Mouse (Mus musculus) liver, embryonic 16.5 days (tissue): Measurements from ENCODE around the gene Frmd6. TPM values are rescaled to one million over a fixed set of nuclear protein-coding genes. Genes with fewer than 3 reads are reported as not detected.

ENCODE experiments used
- ATAC-seq: fragments of 200-750 bp; cut with Nextera tagmentation; 2 replicates; pipeline ENCODE4 v1.8.0; 2017; ENCODE audit warnings: low read depth, mild to moderate bottlenecking, moderate number of reproducible peaks, moderate library complexity
- H3K27ac ChIP-seq: fragments of 300-500 bp; sonication (generic); 2 replicates; pipeline ENCODE4 v1.5.1; 2014; ENCODE audit warnings: mild to moderate bottlenecking, low read length
- H3K27me3 ChIP-seq: fragments of 300-500 bp; sonication (generic); 2 replicates; pipeline ENCODE4 v1.6.1; 2014; ENCODE audit warnings: low read depth, low read length, mixed read lengths; ENCODE audit not compliant: control insufficient read depth, insufficient read depth
- H3K36me3 ChIP-seq: fragments of 300-500 bp; sonication (generic); 2 replicates; pipeline ENCODE4 v1.6.1; 2014; ENCODE audit warnings: mild to moderate bottlenecking; ENCODE audit not compliant: control insufficient read depth, insufficient read depth
- H3K4me1 ChIP-seq: fragments of 300-500 bp; sonication (generic); 2 replicates; pipeline ENCODE4 v1.6.1; 2014; ENCODE audit warnings: low read depth, low read length, mixed read lengths; ENCODE audit not compliant: control insufficient read depth
- H3K4me2 ChIP-seq: fragments of 300-500 bp; sonication (generic); 2 replicates; pipeline ENCODE4 v1.6.1; 2014; ENCODE audit warnings: low read depth, low read length, mixed read lengths
- H3K4me3 ChIP-seq: fragments of 300-500 bp; sonication (generic); 2 replicates; pipeline ENCODE4 v1.5.1; 2014; ENCODE audit warnings: low read depth, mild to moderate bottlenecking, low read length
- H3K9ac ChIP-seq: fragments of 300-500 bp; sonication (generic); 2 replicates; pipeline ENCODE4 v1.6.1; 2014; ENCODE audit warnings: low read depth, low read length
- H3K9me3 ChIP-seq: fragments of 300-500 bp; sonication (generic); replicated peaks from 2 replicates; pipeline ENCODE4 v1.6.1; 2016; ENCODE audit warnings: low read length; ENCODE audit not compliant: control insufficient read depth
- WGBS: fragments of 180-500 bp; shearing (Covaris S2); extraction: QIAGEN DNeasy Blood & Tissue Kit; methylation state at CpG from one replicate; pipeline ENCODE4 v1.1.7; 2014; ENCODE audit not compliant: insufficient replicate concordance; 5-methylcytosine and 5-hydroxymethylcytosine counted together
- polyA plus RNA-seq: library from polyadenylated mRNA; unstranded; fragments of >200 nt; fragmentation: Nextera tagmentation; extraction: Ambion mirVana; gene quantifications from 2 replicates; pipeline ENCODE4 v1.2.1, GENCODE M21; 2015

The Frmd6 gene
- polyA plus RNA-seq, 1 experiment from 2014 or later: 3.7 TPM

- Histone ChIP-seq H3K4me1 (peaks cover 9% of the 10 kb centered on the region), H3K9me3 (no peaks in the 10 kb centered on the region), H3K36me3 (no peaks in the 10 kb centered on the region), H3K9ac (no peak overlapping the region), H3K4me3 (peak overlapping the region; percentile 74; the same call in 1 of the 2 replicates), H3K27ac (no peak overlapping the region), H3K4me2 (no peak overlapping the region), H3K27me3 (peaks cover 7% of the 10 kb centered on the region)
- no peak for ATAC-seq
- 62% methylated on average over 7 of the region's 7 CpGs for WGBS
Observed at GRCm38 (mm10) chr12:70824017-70824416, 1.3 kb upstream of the Frmd6 start.

GRCm38 (mm10) chr12:70825651-70826317, 470 bp downstream of the Frmd6 start:
- H3K9ac ChIP-seq: peak overlapping the region; percentile 75
- peak overlapping the region; percentile 74 for H3K4me3 ChIP-seq
- peaks cover 7% of the 10 kb centered on the region for H3K27me3 ChIP-seq
- H3K9me3 ChIP-seq: no peaks in the 10 kb centered on the region
- peak overlapping the region; percentile 87 for H3K27ac ChIP-seq
- WGBS: under 1% methylated on average over 54 of the region's 55 CpGs
- no peaks in the 10 kb centered on the region for H3K36me3 ChIP-seq
- H3K4me2 ChIP-seq: peak overlapping the region; percentile 91
- no peak for ATAC-seq
- H3K4me1 ChIP-seq: peaks cover 9% of the 10 kb centered on the region

GRCm38 (mm10) chr12:70826318-70827072, 1.2 kb downstream of the Frmd6 start:
- Histone ChIP-seq H3K9ac (peak overlapping the region; percentile 75), H3K9me3 (no peaks in the 10 kb centered on the region), H3K4me1 (peaks cover 9% of the 10 kb centered on the region), H3K4me3 (peak overlapping the region; percentile 74), H3K4me2 (peak overlapping the region; percentile 91), H3K36me3 (no peaks in the 10 kb centered on the region), H3K27me3 (peaks cover 7% of the 10 kb centered on the region), H3K27ac (no peak overlapping the region; the same call in 1 of the 2 replicates)
- WGBS: 3% methylated on average over 19 of the region's 19 CpGs
- ATAC-seq: no peak

GRCm38 (mm10) chr12:70827187-70827900, 2.0 kb downstream of the Frmd6 start:
- Histone ChIP-seq H3K9me3 (no peaks in the 10 kb centered on the region), H3K4me1 (peaks cover 9% of the 10 kb centered on the region), H3K36me3 (no peaks in the 10 kb centered on the region), H3K4me3 (no peak overlapping the region), H3K27me3 (peaks cover 7% of the 10 kb centered on the region), H3K27ac (no peak overlapping the region), H3K4me2 (peak overlapping the region; percentile 91; the same call in 1 of the 2 replicates), H3K9ac (no peak overlapping the region)
- 16% methylated on average over 9 of the region's 9 CpGs for WGBS
- ATAC-seq: no peak

- no peak overlapping the region for H3K4me2 ChIP-seq
- ATAC-seq: no peak
- WGBS: 66% methylated on average over 4 of the region's 4 CpGs
- no peak overlapping the region for H3K4me3 ChIP-seq
- H3K27me3 ChIP-seq: peaks cover 7% of the 10 kb centered on the region
- H3K27ac ChIP-seq: no peak overlapping the region
- peaks cover 9% of the 10 kb centered on the region for H3K4me1 ChIP-seq
- H3K9me3 ChIP-seq: no peaks in the 10 kb centered on the region
- H3K36me3 ChIP-seq: no peaks in the 10 kb centered on the region
- no peak overlapping the region for H3K9ac ChIP-seq
Observed at GRCm38 (mm10) chr12:70827901-70828271, 2.6 kb downstream of the Frmd6 start.

GRCm38 (mm10) chr12:70830982-70831566, 5.8 kb downstream of the Frmd6 start:
- H3K36me3 ChIP-seq: no peaks in the 10 kb centered on the region
- peaks cover 3% of the 10 kb centered on the region for H3K4me1 ChIP-seq
- peaks cover 4% of the 10 kb centered on the region for H3K27me3 ChIP-seq
- 58% methylated on average over 9 of the region's 9 CpGs for WGBS
- no peaks in the 10 kb centered on the region for H3K9me3 ChIP-seq
- no peak for ATAC-seq
- no peak overlapping the region for H3K27ac ChIP-seq
- no peak overlapping the region for H3K4me3 ChIP-seq
- H3K4me2 ChIP-seq: no peak overlapping the region
- H3K9ac ChIP-seq: no peak overlapping the region

- Histone ChIP-seq H3K4me3 (no peak overlapping the region), H3K9me3 (no peaks in the 10 kb centered on the region), H3K4me1 (no peaks in the 10 kb centered on the region; the same call in 1 of the 2 replicates), H3K4me2 (no peak overlapping the region), H3K36me3 (no peaks in the 10 kb centered on the region), H3K27ac (no peak overlapping the region), H3K9ac (no peak overlapping the region), H3K27me3 (no peaks in the 10 kb centered on the region; the same call in 1 of the 2 replicates)
- peak; percentile 60; the same call in 1 of the 2 replicates for ATAC-seq
- WGBS: 29% methylated on average over 4 of the region's 4 CpGs
Observed at GRCm38 (mm10) chr12:70832216-70832998, 7.1 kb downstream of the Frmd6 start.

GRCm38 (mm10) chr12:70833050-70833449, 7.7 kb downstream of the Frmd6 start:
- Histone ChIP-seq H3K27ac (no peak overlapping the region), H3K9me3 (no peaks in the 10 kb centered on the region)
- 61% methylated on average over 3 of the region's 3 CpGs for WGBS

More at GRCm38 (mm10) chr12:70833050-70833449, 7.7 kb downstream of the Frmd6 start:
- no peaks in the 10 kb centered on the region; the same call in 1 of the 2 replicates for H3K4me1 ChIP-seq
- H3K9ac ChIP-seq: no peak overlapping the region
- H3K4me2 ChIP-seq: no peak overlapping the region
- ATAC-seq: no peak
- H3K4me3 ChIP-seq: no peak overlapping the region
- no peaks in the 10 kb centered on the region for H3K36me3 ChIP-seq
- no peaks in the 10 kb centered on the region for H3K27me3 ChIP-seq
